In genomic region chr1:88240072-88240471, GRCm38 (mm10) we compare ENCODE assay signal across 30 mouse cellular contexts. TPM values are rescaled to one million over a fixed set of nuclear protein-coding genes. Genes with fewer than 3 reads are reported as not detected.
DNase-seq lines count a peak whose midpoint lies in the region.
"Had no signal": no experiment of that assay in that cellular context is flagged by ENCODE, and none has a peak within 500 bp of the region (broad histone marks: within the 10 kb centered on the region; RNA-seq: fewer than 3 reads in every experiment).

No protein-coding gene starts in this region.

- DNase-seq in adrenal gland, adult 2 months: peak; percentile 61
- DNase-seq in adrenal gland, postnatal 10 days: no peak
- DNase-seq in gastrocnemius, postnatal 14 days: peak; percentile 8
- DNase-seq in gastrocnemius, adult 8-10 months (ENCODE audit: low spot score in 2 of 2): no peak
- DNase-seq in right cerebral cortex, postnatal 14 days: peak; percentile 5
- DNase-seq in right cerebral cortex, postnatal 25 days: no peak
- DNase-seq: B cell, adult 2 months; cerebellum, adult 11-12 months; cerebellum, adult 8-10 months; cerebellum, postnatal 36 days; embryo, embryonic 11 days; gastrocnemius, postnatal 10 days; heart, postnatal 14 days; heart, postnatal 4 days had no signal

- intact Hi-C loops in gastrocnemius, postnatal 14 days (cut with DNase I; ENCODE audit: low total_unique reads): no loop called here

RNA-seq across cellular contexts. Expression of gene Mroh2a, which starts 13.3 kb away (rescaled TPM):
- under 1 TPM in 1 of 2 experiments, not detected in 1; 0.10 TPM for total RNA-seq in adrenal gland, adult 2 months (2021)
- polyA plus RNA-seq in adrenal gland, adult 2 months (2012; rRNA removed): 0.03 and 0.17 TPM in 2 replicates
- total RNA-seq in adrenal gland, postnatal 10 days (2021): 1 to 10 TPM in 1 of 2 experiments, under 1 TPM in 1; 0.67 to 1.3 TPM
- not detected for total RNA-seq in gastrocnemius, postnatal 14 days (2021)
- not detected for total RNA-seq in gastrocnemius, adult 8-10 months (2022)
- polyA plus RNA-seq: cortical plate, adult 2 months; erythroblast, embryonic 14.5 days; G1E had no signal

RNA-seq across cellular contexts. Expression of gene Ugt1a1, which starts 28.3 kb away (rescaled TPM):
- total RNA-seq in adrenal gland, adult 2 months (2021): 10 to 100 TPM in 1 of 2 experiments, not detected in 1; 53.5 TPM
- polyA plus RNA-seq in adrenal gland, adult 2 months (2012; rRNA removed): 4.0 and 9.7 TPM in 2 replicates
- 100 to 1,000 TPM in 1 of 2 experiments, 10 to 100 TPM in 1; 40.3 to 102 TPM for total RNA-seq in adrenal gland, postnatal 10 days (2021)
- under 1 TPM in 1 of 2 experiments, not detected in 1; 0.12 TPM for total RNA-seq in gastrocnemius, postnatal 14 days (2021)
- under 1 TPM in 2 of 4 experiments, not detected in 2; 0.12 to 0.46 TPM for total RNA-seq in gastrocnemius, adult 8-10 months (2022)
- total RNA-seq: CH12.LX; gastrocnemius, postnatal 10 days; heart, postnatal 14 days; heart, postnatal 4 days had no signal
- polyA plus RNA-seq: embryonic facial prominence, embryonic 10.5 days; embryonic facial prominence, embryonic 13.5 days; erythroblast, embryonic 14.5 days; forebrain, embryonic 12.5 days; forebrain, embryonic 15.5 days; G1E; heart, embryonic 13.5 days; hindbrain, embryonic 11.5 days; hindbrain, embryonic 14.5 days; inflammation-experienced regulatory T-cells, adult 6 months had no signal

RNA-seq across cellular contexts. Expression of gene Dnajb3, which starts 34.5 kb away (rescaled TPM):
- total RNA-seq in adrenal gland, adult 2 months (2021): 1 to 10 TPM; 1.8 to 3.7 TPM
- polyA plus RNA-seq in adrenal gland, adult 2 months (2012; rRNA removed): 3.1 and 3.9 TPM in 2 replicates
- total RNA-seq in adrenal gland, postnatal 10 days (2021): 1 to 10 TPM; 3.0 to 3.9 TPM
- under 1 TPM; 0.22 to 0.39 TPM for total RNA-seq in gastrocnemius, postnatal 14 days (2021)
- not detected for total RNA-seq in gastrocnemius, adult 8-10 months (2022)
- total RNA-seq: CH12.LX had no signal
- polyA plus RNA-seq: G1E, Patski had no signal

RNA-seq across cellular contexts. Expression of gene Hjurp, which starts 37.4 kb away (rescaled TPM):
- 10 to 100 TPM; 24.7 to 25.5 TPM for total RNA-seq in adrenal gland, adult 2 months (2021)
- polyA plus RNA-seq in adrenal gland, adult 2 months (2012; rRNA removed): 13.6 and 17.5 TPM in 2 replicates
- 10 to 100 TPM; 63.8 to 91.9 TPM for total RNA-seq in adrenal gland, postnatal 10 days (2021)
- 10 to 100 TPM; 16.8 to 17.1 TPM for total RNA-seq in gastrocnemius, postnatal 14 days (2021)
- 1 to 10 TPM; 4.4 to 6.3 (median 4.7) TPM for total RNA-seq in gastrocnemius, adult 8-10 months (2022)

RNA-seq across cellular contexts. Expression of gene Trpm8, which starts 37.4 kb away (rescaled TPM):
- total RNA-seq in adrenal gland, adult 2 months (2021): not detected
- not detected in 2 replicates for polyA plus RNA-seq in adrenal gland, adult 2 months (2012; rRNA removed)
- total RNA-seq in adrenal gland, postnatal 10 days (2021): not detected
- not detected for total RNA-seq in gastrocnemius, postnatal 14 days (2021)
- total RNA-seq in gastrocnemius, adult 8-10 months (2022): not detected
- total RNA-seq: CH12.LX; G1E; gastrocnemius, postnatal 10 days; gastrocnemius, postnatal 4 days; heart, postnatal 14 days; heart, postnatal 4 days had no signal
- polyA plus RNA-seq: embryonic facial prominence, embryonic 10.5 days; embryonic facial prominence, embryonic 13.5 days; erythroblast, embryonic 14.5 days; forebrain, embryonic 12.5 days; G1E; heart, embryonic 16.5 days; hindbrain, embryonic 11.5 days; inflammation-experienced regulatory T-cells, adult 6 months; intestine, embryonic 16.5 days had no signal

Comparison
In these comparisons a context has a peak if more than half of its experiments do, and no peak if none do; other contexts are left out.
1. DNase-seq: peak in adrenal gland, adult 2 months (single experiment), gastrocnemius, postnatal 14 days (single experiment) and right cerebral cortex, postnatal 14 days (single experiment); none in adrenal gland, postnatal 10 days (single experiment), gastrocnemius, adult 8-10 months (0 of 2) and right cerebral cortex, postnatal 25 days (single experiment).